Mouse (Mus musculus): ENCODE measurements around the gene Iqschfp.

Gene Iqschfp

GRCm38 (mm10) chr3:68434435-68434834 is 542.4 kb downstream of the Iqschfp start:
- DNase-seq (ENCODE audit: low spot score) = no peak

GRCm38 (mm10) chr3:68434897-68435296 is 542.9 kb downstream of the Iqschfp start:
- DNase-seq (ENCODE audit: low spot score) = no peak

- no peak for DNase-seq (ENCODE audit: low spot score)
Observed at GRCm38 (mm10) chr3:68448480-68448879, 556.4 kb downstream of the Iqschfp start.

GRCm38 (mm10) chr3:68451634-68452033 is 559.6 kb downstream of the Iqschfp start:
- DNase-seq (ENCODE audit: low spot score) = no peak

- no peak for DNase-seq (ENCODE audit: low spot score)
Observed at GRCm38 (mm10) chr3:68453266-68453665, 561.2 kb downstream of the Iqschfp start.

- DNase-seq (ENCODE audit: low spot score) = no peak
Observed at GRCm38 (mm10) chr3:68453719-68454455, 561.9 kb downstream of the Iqschfp start.

- no peak for DNase-seq (ENCODE audit: low spot score)
Observed at GRCm38 (mm10) chr3:68466643-68467042, 574.6 kb downstream of the Iqschfp start.

- no peak for DNase-seq (ENCODE audit: low spot score)
Observed at GRCm38 (mm10) chr3:68467941-68468687, 576.1 kb downstream of the Iqschfp start.

GRCm38 (mm10) chr3:68469643-68470042 is 577.6 kb downstream of the Iqschfp start:
- DNase-seq (ENCODE audit: low spot score) = no peak

- DNase-seq (ENCODE audit: low spot score) = no peak
Observed at GRCm38 (mm10) chr3:68470061-68470460, 578.0 kb downstream of the Iqschfp start.

GRCm38 (mm10) chr3:68470622-68471021 is 578.6 kb downstream of the Iqschfp start:
- DNase-seq (ENCODE audit: low spot score) = no peak

- no peak for DNase-seq (ENCODE audit: low spot score)
Observed at GRCm38 (mm10) chr3:68476336-68476735, 584.3 kb downstream of the Iqschfp start.

GRCm38 (mm10) chr3:68477478-68477877 is 585.4 kb downstream of the Iqschfp start:
- no peak for DNase-seq (ENCODE audit: low spot score)

GRCm38 (mm10) chr3:68479266-68479665 is 587.2 kb downstream of the Iqschfp start:
- no peak for DNase-seq (ENCODE audit: low spot score)

- no peak for DNase-seq (ENCODE audit: low spot score)
Observed at GRCm38 (mm10) chr3:68483517-68483916, 591.5 kb downstream of the Iqschfp start.

- DNase-seq (ENCODE audit: low spot score) = no peak
Observed at GRCm38 (mm10) chr3:68484021-68484420, 592.0 kb downstream of the Iqschfp start.

GRCm38 (mm10) chr3:68484561-68484960 is 592.5 kb downstream of the Iqschfp start:
- DNase-seq (ENCODE audit: low spot score) = no peak

- DNase-seq (ENCODE audit: low spot score) = no peak
Observed at GRCm38 (mm10) chr3:68487621-68488020, 595.6 kb downstream of the Iqschfp start.

- no peak for DNase-seq (ENCODE audit: low spot score)
Observed at GRCm38 (mm10) chr3:68488316-68488715, 596.3 kb downstream of the Iqschfp start.

GRCm38 (mm10) chr3:68491516-68491915 is 599.5 kb downstream of the Iqschfp start:
- DNase-seq (ENCODE audit: low spot score) = no peak

GRCm38 (mm10) chr3:68492066-68492465 is 600.0 kb downstream of the Iqschfp start:
- no peak for DNase-seq (ENCODE audit: low spot score)

- DNase-seq (ENCODE audit: low spot score) = no peak
Observed at GRCm38 (mm10) chr3:68492513-68492912, 600.5 kb downstream of the Iqschfp start.

GRCm38 (mm10) chr3:68493170-68493585 is 601.1 kb downstream of the Iqschfp start:
- DNase-seq (ENCODE audit: low spot score) = no peak
